Mouse (Mus musculus) CD4-positive helper T cell, adult 2 months (primary cell): Measurements from ENCODE around the gene Prkcz.
"Not testable (repeated sequence)": the region's sequence is repeated elsewhere in the genome, so short reads cannot be mapped to it uniquely, and the experiment has no call there.

Source experiments
- DNase-seq: peaks from one replicate; pipeline ENCODE4 v3.0.0-alpha.2; 2012; ENCODE audit warnings: low read depth, missing footprints, low spot score

The Prkcz gene

DNA sequence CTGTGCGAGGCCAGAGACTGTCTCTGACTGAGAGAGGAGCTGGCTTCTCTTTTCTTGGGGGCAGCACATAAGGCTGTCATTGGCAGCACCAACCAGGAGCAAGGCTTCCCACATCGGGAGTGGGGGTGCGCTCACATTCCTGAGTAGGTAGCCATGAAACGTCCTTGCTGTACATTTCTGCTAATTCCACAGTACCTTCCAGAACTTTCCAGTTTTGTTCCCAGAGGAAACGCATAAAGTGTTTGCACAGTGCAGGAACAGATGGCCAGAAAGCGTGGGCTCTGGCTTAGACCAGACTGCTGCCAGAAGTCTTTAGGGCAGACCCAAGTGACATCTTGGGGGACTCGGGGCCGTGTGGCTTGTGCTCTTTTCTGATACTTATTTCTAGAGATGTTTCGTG is 77.6 kb downstream of the Prkcz start:
- DNase-seq, result no peak

DNA sequence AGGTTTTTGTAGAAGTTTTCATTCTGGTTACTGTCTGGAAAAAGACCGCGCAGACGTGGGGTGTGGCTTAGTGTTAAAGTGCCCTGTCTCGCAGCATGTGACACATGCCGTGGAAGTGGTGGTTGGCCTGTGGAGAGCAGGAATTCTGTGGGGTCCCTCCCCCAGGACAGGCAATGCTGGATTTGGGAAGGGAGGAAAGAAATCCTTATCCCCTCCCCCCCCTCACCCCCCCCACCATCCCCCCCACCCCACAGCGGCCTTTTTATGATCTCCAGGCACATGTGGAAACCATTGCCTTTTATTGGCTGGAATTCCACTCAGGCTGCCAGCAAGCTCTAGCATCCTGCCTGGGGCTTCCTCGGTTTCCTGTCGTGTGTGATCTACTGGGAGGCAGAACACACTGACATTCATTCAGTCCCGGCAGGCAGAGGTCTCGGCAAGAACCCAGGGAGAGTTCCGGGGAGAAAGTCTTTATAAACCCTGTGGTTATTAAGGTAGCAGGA is 78.1 kb downstream of the Prkcz start:
- DNase-seq, result no peak

DNA sequence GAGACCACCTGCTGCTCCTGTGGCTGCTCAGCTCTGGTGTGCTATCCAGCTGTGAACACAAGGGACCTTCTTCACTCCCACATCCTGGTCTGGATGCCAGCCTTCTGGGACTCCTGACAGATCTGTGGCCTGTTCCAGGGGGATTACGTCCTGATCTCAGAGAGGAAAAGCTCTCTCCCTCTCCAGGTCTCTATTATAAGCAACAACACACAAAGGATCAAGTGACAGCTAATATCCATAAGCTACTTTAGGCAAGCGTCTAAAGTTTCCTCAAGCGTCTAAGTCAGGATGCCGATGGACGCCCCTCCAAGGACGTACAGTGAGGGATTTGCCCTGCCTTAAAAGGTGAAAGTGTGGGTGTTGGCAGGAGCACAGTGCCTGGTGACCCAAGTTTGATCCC is 78.9 kb downstream of the Prkcz start:
- no peak for DNase-seq

DNA sequence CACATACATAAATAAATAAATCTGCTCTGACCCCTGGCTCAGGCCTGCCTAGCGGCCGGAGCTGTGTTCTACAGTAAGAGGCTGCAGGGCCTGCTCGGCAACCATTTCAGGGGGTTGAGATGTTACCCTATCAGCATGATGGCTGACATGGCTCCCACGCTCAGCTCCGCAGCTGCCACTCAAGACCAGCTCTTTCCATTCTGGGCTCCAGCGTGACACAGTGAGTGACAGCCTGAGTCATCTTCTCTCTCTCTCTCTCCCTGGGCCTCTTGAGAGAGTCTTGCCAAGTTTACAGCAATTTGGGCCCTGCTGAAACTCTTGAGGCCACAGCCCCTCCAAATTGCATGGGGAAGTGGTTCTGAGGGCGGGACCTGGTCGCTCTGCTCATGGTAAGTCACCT is 79.5 kb downstream of the Prkcz start:
- DNase-seq, result no peak

DNA sequence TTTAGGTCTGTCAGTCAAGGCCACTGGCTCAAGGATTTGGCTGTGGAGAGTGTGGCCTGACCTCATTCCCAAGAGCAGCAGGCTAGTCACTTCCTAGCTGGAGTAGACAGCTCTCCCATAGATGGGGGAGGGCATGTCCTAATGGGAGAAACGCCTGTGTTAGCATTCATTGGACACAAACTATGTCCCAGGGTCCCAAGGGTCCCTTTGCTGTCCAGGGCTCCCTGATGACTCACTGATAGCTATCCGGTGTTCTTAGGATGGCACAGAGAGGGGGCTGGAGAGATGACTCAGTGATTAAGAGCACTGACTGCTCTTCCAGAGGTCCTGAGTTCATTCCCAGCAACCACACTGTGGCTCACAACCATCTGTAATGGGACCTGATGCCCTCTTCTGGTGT is 79.9 kb downstream of the Prkcz start:
- no peak for DNase-seq

DNA sequence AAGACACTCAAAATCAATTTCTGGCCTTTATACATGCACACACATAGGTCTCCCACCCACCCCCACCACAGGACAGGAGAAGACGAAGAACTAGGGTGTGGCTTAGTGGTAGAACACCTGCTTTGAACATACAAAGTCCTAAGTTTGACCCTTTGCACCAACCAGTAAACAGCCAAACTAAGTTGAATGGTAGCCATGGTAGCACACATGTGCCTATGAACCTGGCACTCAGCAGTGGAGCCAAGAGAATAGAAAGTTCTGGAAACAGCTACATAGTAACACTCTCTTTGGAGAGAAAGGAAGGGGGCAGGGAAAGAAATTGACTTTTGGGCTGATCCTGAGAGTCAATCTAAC is 80.4 kb downstream of the Prkcz start:
- DNase-seq, result no peak

DNA sequence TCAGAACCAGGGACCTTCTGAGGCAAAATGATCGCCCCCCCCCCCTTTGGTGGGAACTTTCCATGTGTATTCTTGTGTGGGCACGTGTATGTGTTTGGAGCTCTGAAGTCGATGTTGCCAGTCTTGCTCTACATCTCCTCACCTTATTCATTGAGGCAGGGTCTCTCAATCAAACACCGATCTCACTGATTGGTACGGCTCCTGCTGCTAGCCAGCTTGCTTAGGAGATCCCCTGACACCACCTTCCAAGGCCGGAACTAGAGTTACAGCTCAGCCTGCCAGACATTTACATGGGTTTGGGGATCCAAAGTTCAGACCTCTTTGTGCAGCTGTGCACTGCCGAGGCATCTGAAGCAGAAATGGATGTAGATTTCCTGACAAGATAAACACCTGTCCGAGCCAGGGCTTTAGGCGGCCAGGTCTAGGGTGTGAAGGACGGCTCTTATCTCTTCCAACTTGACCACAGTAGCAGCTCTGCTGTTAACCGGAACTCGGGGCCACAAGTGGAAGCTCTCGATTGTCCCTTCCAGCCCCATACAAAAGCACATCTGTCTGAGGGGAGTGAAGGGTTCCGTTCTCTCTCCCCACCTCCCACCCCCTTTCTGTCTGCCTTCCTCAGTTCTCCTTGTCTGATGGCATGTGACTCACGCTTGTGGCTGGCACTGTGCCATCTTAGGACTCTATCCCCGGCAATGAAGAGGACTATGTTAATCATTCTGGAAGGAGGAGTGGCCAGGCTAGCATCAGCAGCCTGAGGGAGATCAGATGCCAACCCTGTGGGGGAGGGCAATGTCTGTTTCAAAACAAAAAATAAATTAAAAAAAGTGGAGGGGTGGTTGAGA is 81.0 kb downstream of the Prkcz start:
- no peak for DNase-seq

DNA sequence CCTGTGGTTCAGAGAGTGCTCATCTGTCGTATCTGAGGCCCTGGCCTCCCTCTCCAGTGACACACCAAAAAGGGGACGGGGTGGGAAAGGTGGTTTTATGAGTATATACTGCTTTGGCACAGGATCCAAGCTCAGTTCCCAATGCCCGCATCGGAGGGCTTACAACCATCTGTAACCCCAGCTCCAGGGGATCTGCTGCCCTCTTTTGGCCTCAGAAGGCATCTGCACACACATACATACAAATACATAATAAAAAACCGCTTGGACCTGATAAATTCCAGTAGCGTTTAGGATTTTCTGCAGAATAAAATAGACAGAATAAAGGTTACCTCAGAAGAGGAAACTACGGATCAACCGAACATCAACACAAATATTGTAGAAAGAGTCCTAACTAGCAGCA is 82.1 kb downstream of the Prkcz start:
- no peak for DNase-seq

DNA sequence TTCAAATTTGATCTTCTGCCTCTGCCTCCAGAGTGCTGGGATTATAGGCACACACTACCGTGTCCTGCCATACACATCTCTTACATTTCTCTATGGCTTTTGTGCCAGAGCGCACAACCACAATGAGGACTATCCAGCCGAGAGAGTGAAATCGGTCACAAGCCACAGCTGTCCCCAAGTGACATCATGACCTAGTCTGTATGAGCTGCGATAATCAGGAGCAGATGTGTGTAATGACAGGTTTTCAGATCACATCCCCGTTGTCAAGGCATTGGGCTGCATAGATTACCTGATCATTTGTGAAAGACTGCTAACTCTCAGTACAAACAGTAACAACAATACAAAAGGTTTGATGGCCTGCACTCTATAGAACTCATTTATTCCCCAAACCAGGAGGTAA is 83.2 kb downstream of the Prkcz start:
- DNase-seq, result no peak

DNA sequence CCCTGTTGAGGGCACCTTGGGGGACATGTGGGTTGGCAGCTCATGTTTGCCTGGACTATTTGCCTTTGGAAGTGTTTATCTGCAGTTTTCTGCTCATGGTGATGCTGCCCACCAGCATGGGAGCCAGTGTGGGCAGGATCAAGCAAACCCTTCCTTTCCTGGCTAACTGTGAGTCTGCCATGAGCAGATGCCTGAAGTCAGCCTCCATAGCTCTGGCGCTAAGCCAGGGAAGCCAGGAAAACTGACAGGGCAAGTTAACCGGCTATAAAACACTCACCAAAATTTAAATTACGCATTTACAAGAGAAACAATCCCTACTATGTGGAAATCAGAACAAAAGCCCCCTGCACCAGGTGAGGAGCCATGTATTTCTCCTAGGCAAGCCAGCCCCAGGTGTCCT is 86.3 kb downstream of the Prkcz start:
- no peak for DNase-seq

DNA sequence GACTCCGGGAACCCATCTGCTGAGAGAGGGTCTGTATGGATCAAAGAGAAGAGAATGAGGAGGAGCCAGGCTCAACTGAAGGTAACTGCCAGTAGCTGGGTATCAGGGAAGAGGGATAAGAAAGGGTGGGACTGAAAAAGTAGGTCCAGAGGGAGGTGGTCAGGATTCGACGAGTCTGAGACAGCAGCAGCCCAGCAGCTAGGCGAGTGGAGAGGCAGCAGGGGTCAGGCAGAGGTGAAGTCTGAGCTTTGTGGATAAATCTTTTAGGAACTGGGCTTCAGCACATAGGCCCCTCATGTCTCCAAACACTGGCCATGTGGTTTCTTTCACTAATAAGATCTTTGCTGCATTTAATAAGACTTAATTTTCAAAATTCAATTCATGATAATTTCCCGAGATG is 86.7 kb downstream of the Prkcz start:
- no peak for DNase-seq

DNA sequence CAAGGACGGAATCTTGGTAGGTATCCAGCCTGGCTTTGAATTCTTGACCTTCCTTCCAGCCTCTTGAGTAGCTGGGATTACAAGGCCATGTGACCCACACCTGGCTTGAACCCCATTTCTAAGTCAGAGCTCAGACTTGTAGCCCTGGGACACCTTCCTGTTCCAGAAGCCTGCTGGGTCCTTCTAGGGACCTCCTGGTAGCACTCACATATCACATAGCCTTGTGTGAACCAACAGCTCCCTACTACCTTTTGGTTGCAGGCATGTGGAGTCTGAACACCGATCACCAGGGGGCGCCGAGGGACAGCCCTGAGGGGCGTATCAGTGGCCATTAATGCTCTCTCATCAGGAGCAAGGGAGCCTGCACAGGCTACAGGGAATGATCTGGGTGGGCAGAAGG is 92.8 kb downstream of the Prkcz start:
- DNase-seq, result peak; percentile 56

DNA sequence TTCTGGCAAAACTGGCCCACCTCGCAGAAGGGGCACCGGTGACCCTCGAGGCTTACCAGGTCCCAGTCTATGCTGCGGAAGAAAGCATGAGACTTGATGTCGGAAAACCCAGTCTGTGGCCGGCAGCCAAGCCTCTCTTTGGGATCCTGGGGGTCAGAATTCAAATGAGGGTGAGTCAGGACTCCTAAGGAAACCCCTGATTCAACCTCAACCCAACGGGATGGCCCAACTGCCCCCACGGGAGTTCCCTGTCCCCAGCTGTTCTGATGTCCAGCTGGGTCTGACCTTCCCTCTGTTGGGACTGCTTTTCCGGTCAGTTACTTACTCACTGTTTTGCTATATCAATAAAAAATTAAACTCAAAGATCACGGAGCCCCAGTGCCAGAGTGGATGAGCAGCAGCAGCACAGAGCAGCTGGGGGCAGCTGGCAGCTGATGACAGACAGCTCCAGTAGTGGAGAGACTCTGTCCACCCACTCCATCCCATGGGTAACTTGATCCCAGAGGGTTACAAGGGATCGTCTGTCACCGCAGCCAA is 93.5 kb downstream of the Prkcz start:
- DNase-seq, result no peak

DNA sequence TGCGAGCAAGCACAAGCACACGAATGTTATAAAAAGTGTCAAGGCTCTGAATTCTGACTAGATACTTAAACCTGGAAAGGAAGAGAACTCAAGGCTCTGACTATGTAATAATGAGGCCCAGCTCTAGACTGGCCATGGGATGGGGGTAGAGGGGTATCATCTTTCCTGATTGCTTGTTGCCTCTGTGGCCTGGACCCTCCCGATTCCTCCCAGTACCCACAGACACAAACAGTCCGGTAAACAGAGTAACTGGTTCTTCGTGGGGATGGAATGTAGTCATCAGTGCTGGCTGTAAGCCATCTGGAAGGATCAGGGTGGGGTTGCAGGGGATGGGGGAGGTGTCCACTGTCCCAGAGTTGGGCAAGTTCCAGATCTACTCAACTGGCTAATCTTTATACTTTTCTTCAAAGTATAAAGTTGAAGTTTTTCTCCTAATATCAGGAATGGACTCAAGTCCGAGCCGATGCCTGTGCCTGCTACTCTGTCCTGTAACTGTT is 94.1 kb downstream of the Prkcz start:
- DNase-seq, result no peak

DNA sequence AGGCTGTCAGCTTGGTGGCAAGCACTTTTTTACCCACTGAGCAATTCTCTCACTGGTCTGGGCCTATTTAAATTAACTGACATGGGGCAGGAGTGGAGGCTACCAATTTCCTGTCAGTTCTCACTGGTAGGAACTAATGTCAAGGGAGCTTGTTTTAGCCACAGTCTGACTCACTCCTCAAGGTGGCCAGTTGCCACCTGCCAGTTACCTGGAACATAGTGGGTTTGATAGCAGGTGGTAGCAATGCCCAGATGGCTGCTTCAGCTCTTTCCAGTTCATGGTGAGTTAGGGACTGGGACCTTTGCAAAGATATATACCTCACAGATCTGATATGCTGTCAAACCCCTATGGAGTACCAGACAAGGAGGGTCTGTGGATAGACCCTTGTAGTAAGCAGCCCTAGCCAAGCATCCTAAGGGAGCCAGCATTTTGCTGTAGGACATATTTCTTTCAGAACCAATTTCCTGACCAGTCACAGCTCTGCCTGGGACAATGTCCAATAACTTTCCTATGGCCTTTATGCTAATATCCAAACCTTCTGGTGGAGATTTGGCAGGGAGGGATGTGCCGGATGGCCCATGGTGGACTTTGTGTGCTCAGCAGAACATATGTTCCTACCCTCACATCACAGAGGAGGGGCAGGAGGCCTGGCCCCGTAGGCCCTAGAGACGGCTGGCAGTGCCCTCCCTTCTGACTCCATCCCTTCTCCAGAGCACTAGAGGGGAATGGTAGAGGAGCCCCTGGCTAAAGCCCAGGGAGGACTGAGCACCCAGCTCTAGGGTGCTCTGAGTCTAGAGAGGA is 96.4 kb downstream of the Prkcz start:
- DNase-seq, result no peak

DNA sequence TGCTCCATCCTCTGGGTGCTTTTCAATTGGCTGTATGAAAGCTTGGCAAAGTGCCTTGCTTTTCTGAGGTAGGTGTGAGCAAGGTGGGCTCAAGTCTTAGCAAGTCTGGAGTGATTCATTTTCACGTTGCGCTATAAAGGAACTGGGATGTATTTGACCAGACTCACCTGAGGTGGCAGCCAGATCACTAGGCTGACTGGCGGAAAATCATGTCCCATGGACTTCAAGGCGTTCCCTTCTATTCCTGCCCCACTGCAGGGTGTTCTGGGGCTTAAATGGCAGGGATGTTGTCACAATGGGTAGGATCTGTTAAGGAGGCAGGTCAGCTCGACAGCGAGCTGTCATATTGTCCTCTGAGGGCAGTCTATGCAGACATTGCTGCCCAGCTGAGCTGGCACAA is 108.9 kb downstream of the Prkcz start:
- no peak for DNase-seq

DNA sequence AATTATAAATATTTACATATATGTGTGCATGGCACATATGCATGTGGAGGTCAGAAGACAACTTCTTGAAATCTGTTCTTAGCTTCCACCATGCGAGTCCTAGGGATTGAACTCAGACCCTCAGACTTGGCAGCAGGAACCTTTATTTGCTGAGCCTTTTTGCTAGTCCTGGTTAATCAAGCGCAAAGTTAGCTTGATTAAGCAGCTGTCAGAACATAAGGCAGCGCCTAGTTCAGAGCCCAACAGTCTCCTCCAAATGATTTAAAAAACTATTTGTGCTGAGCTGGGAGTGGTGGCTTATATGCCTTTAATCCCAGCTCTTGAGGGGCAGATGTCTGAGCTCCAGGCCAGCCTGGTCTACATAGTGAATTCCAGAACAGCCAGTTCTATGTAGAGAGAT is 110.0 kb downstream of the Prkcz start:
- DNase-seq, result no peak

DNA sequence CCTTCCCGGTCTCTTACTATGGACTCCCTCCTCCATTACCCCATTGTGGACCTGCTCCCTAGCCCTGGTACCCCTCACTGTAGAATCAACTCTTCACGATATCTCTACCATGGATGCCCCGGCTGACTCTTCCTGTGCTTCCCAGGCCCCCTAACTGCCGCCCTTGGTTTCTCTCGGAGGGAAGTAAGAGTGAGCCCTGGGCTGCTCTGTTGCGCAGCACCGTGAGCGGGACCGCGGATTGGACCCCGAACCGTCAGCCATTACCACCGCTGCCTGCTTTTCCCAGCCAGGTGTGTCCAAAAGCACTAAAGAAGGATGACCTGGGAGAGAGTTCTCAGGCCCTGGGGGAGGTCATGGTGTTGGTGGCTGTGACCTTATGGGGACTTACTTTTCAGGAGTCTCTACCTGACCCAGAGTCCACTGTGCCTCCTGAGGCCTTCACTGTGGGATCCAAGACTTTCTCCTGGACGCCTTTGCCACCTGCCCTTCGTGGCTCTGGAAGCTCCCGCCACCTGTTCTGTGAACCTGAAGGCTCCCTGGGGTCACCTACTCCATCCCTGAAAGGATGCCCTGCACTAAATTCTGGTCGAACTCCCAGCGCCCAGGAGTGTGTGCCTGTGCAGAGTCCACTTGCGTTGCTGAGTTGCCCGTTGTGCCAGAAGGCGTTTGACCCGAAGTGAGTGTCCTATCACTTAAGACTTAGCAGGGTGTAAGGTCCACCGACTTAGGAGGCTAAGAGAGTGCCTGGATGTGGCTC is 110.6 kb downstream of the Prkcz start:
- no peak for DNase-seq

DNA sequence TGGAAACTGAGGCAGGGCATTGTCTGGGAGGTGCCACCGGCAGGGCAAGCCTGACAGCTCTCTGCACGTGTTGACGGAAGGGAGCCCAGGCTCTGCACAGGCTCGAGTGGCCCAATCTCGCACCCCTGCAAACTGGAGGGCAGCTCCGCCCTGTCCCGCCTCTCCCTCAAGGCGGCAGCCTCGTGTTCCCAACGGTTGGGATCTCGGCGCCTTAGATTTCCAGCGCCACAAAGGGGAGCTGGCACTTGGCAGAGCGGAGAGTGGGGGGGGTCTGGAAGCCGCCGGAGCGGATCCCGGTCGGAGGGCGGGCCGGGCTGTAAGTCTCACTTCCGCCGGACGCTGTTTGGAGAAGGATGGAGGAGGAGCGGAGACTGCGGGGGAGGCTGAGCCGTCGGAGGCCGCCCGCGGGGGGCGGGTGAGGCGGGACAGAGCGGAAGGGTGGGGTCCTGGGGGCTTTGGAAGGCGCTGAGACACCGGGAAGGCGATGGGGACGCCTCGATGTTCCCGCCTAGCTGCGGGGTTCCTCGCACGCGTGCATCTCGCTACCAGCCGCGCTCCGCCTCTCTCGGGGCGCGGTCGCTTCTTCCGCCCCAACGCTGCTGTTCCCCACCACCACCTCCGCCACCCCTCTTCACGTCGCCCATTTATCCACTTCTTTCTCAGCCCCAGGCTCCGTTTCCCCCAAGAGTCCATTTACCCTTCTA is 111.4 kb downstream of the Prkcz start, which contains the start of gene Faap20:
Faap20 (plus strand) TSS at position 155 of the 704 bp plus-strand sequence.
- DNase-seq, result peak; percentile 90

DNA sequence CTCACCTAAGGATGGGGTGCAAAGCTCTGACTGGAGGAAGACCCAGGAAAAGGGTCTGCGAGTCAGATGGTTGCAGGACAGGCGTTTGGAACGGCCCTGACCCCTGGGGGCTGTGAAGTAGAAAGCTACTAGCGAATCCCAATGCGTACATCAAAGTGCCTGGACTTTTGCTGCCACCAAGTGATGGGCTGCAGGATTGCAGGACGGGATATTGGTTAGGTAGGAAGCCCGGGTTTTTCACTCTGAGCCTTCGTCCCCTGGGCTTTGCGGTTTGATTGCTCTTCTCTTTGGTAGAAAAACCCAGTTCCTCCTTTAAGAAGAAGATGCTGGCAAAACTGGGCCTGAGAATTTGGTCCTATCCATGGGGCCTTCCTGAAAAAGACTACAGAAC is 111.9 kb downstream of the Prkcz start:
- peak; percentile 91 for DNase-seq

DNA sequence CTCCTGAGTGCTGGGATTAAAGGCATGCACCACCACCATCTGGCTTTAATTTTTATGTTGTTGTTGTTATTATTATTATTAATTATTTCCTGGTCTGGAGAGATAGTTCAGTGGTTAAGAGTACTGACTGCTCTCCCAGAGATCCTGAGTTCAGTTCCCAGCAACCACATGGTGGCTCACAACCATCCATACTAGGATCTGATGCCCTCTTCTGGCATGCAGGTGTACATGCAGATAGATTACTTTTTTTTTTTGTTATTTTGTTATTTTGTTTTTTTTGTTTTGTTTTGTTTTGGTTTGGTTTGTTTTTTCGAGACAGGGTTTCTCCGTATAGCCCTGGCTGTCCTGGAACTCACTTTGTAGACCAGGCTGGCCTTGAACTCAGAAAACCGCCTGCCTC is 113.1 kb downstream of the Prkcz start:
- DNase-seq, result not testable (repeated sequence)
